In genomic region chr2:127140011-127140410, GRCm38 (mm10) we compare ENCODE assay signal across 16 mouse cellular contexts.
"Had no signal": no experiment of that assay in that cellular context is flagged by ENCODE, and none has a peak within 500 bp of the region (broad histone marks: within the 10 kb centered on the region; RNA-seq: fewer than 3 reads in every experiment).

No protein-coding gene starts in this region.

- DNase-seq: liver, postnatal 0 days; lung, adult 2 months; lung, postnatal 14 days; lung, postnatal 36 days; right cerebral cortex, postnatal 25 days; thymus, adult 2 months; thymus, postnatal 25 days; thymus, postnatal 4 days had no signal

- H3K27ac ChIP-seq: lung, embryonic 15.5 days; macrophage; midbrain, embryonic 13.5 days; midbrain, embryonic 15.5 days; neural tube, embryonic 12.5 days; stomach, embryonic 15.5 days; stomach, postnatal 0 days had no signal

- H3K4me3 ChIP-seq: lung, embryonic 15.5 days; megakaryocyte, embryonic 14.5 days; midbrain, embryonic 13.5 days; midbrain, embryonic 15.5 days; neural tube, embryonic 12.5 days; stomach, embryonic 15.5 days had no signal

- H3K36me3 ChIP-seq: midbrain, embryonic 15.5 days had no signal

- H3K27me3 ChIP-seq: lung, embryonic 15.5 days; midbrain, embryonic 15.5 days; neural tube, embryonic 12.5 days; stomach, embryonic 15.5 days had no signal
